Mouse (Mus musculus) olfactory bulb, adult 2 months (tissue): Measurements from ENCODE around the gene Klrg2. TPM values are rescaled to one million over a fixed set of nuclear protein-coding genes. Genes with fewer than 3 reads are reported as not detected.

ENCODE experiments used
- H3K27ac ChIP-seq: fragments of 200-500 bp; 2 replicates; pipeline ENCODE4 v1.5.1; 2012; ENCODE audit warnings: low read depth, low read length; ENCODE audit not compliant: insufficient read depth
- H3K4me1 ChIP-seq: fragments of 200-500 bp; 2 replicates; pipeline ENCODE4 v1.6.1; 2012; ENCODE audit warnings: low read length; ENCODE audit not compliant: control insufficient read depth, insufficient read depth
- H3K4me3 ChIP-seq: fragments of 200-500 bp; 2 replicates; pipeline ENCODE4 v1.5.1; 2012; ENCODE audit warnings: mild to moderate bottlenecking, low read depth, low read length, moderate library complexity; ENCODE audit not compliant: insufficient read depth
- CTCF ChIP-seq: fragments of 200-500 bp; IDR thresholded peaks from 2 replicates; pipeline ENCODE4 v1.5.1; 2012; ENCODE audit warnings: low read depth, mild to moderate bottlenecking, low read length, moderate library complexity; ENCODE audit not compliant: insufficient read depth
- POLR2A ChIP-seq: fragments of 200-500 bp; IDR thresholded peaks from 2 replicates; pipeline ENCODE4 v1.6.1; 2012; ENCODE audit warnings: mild to moderate bottlenecking, low read depth, low read length, moderate library complexity; ENCODE audit not compliant: insufficient read depth
- WGBS: fragments of 180-500 bp; shearing (Covaris S2); methylation state at CpG from one replicate; pipeline ENCODE4 v1.1.7; 2018; 5-methylcytosine and 5-hydroxymethylcytosine counted together
- polyA plus RNA-seq: library from polyadenylated mRNA; stranded (reverse); fragments of >200 nt; gene quantifications from 2 replicates; pipeline ENCODE4 v1.2.4, GENCODE M21; 2012; ENCODE audit warnings: low replicate concordance; ENCODE audit not compliant: missing spikeins, insufficient read depth, insufficient read length

Gene Klrg2
- polyA plus RNA-seq, 1 experiment, result not detected

- WGBS, result under 1% methylated on average over 72 of the region's 72 CpGs
- Histone ChIP-seq H3K4me1 (peaks cover 17% of the 10 kb centered on the region), H3K4me3 (peak overlapping the region; percentile 47), H3K27ac (no peak overlapping the region)
- TF ChIP-seq CTCF, result no peak
- no peak for TF ChIP-seq POLR2A
Observed at GRCm38 (mm10) chr6:38635941-38636851, 846 bp downstream of the Klrg2 start.

- H3K27ac ChIP-seq, result no peak overlapping the region
- peaks cover 15% of the 10 kb centered on the region for H3K4me1 ChIP-seq
- no peak for TF ChIP-seq CTCF
- no peak for TF ChIP-seq POLR2A
- WGBS, result 84% methylated on average over 8 of the region's 8 CpGs
- no peak overlapping the region for H3K4me3 ChIP-seq
Observed at GRCm38 (mm10) chr6:38634461-38634860, 2.6 kb downstream of the Klrg2 start.

GRCm38 (mm10) chr6:38632826-38633225 is 4.2 kb downstream of the Klrg2 start:
- 97% methylated on average over 2 of the region's 2 CpGs for WGBS
- Histone ChIP-seq H3K4me1 (peaks cover 15% of the 10 kb centered on the region), H3K27ac (no peak overlapping the region), H3K4me3 (no peak overlapping the region)
- TF ChIP-seq POLR2A (no peak), CTCF (no peak)

GRCm38 (mm10) chr6:38629556-38629955 is 7.5 kb downstream of the Klrg2 start:
- H3K4me1 ChIP-seq, result no peaks in the 10 kb centered on the region
- TF ChIP-seq POLR2A, result no peak
- no peak overlapping the region for H3K4me3 ChIP-seq
- H3K27ac ChIP-seq, result no peak overlapping the region
- 95% methylated on average over 1 of the region's 1 CpGs for WGBS

GRCm38 (mm10) chr6:38627486-38627885 is 9.6 kb downstream of the Klrg2 start:
- no peaks in the 10 kb centered on the region for H3K4me1 ChIP-seq
- no peak overlapping the region for H3K4me3 ChIP-seq
- H3K27ac ChIP-seq, result no peak overlapping the region
- TF ChIP-seq POLR2A (no peak), CTCF (no peak)
- WGBS, result 83% methylated on average over 4 of the region's 4 CpGs

GRCm38 (mm10) chr6:38627081-38627480 is 10.0 kb downstream of the Klrg2 start:
- no peak for TF ChIP-seq CTCF
- no peak for TF ChIP-seq POLR2A
- no peak overlapping the region for H3K27ac ChIP-seq
- WGBS, result 94% methylated on average over 4 of the region's 4 CpGs
- H3K4me3 ChIP-seq, result no peak overlapping the region
- H3K4me1 ChIP-seq, result no peaks in the 10 kb centered on the region

- no peak for TF ChIP-seq POLR2A
- no peak for TF ChIP-seq CTCF
- Histone ChIP-seq H3K4me3 (no peak overlapping the region), H3K27ac (no peak overlapping the region), H3K4me1 (no peaks in the 10 kb centered on the region)
- WGBS, result 96% methylated on average over 5 of the region's 5 CpGs
Observed at GRCm38 (mm10) chr6:38626086-38626485, 11.0 kb downstream of the Klrg2 start.

GRCm38 (mm10) chr6:38624439-38624838 is 12.6 kb downstream of the Klrg2 start:
- Histone ChIP-seq H3K4me3 (no peak overlapping the region), H3K27ac (no peak overlapping the region), H3K4me1 (no peaks in the 10 kb centered on the region)
- no peak for TF ChIP-seq CTCF
- no peak for TF ChIP-seq POLR2A
- WGBS, result 12% methylated on average over 1 of the region's 1 CpGs

- 70% methylated on average over 2 of the region's 2 CpGs for WGBS
- no peaks in the 10 kb centered on the region for H3K4me1 ChIP-seq
- H3K4me3 ChIP-seq, result no peak overlapping the region
- no peak overlapping the region for H3K27ac ChIP-seq
- TF ChIP-seq CTCF (no peak), POLR2A (no peak)
Observed at GRCm38 (mm10) chr6:38623457-38623856, 13.6 kb downstream of the Klrg2 start.
